Mouse (Mus musculus): Measurements from ENCODE around the gene Rfxank. TPM values are rescaled to one million over a fixed set of nuclear protein-coding genes. Genes with fewer than 3 reads are reported as not detected.

Rfxank gene
- polyA plus RNA-seq, 1 experiment from 2014 or later: 6.5 TPM

DNA sequence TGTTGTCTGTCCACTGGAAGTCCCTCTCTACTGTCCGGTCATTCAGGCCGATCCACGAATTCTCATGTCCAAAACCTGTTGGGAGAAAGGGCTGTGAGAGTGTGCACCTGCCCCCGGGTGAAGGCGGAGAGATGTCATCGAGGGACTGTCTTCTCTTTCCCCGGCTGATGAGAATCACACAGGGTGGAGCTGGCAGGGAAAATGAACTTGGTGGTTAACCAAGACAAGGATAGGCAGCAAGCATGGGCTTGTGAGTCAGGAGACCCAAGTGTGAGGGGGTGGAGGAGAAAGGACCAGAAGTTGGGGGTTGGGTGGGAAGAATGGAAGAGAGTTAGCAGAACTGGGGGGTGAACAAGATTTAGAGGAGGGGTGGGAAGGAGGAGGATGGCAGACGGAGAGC lies 38.7 kb downstream of the Rfxank start:
- peaks cover 19% of the 10 kb centered on the region; the same call in 1 of the 2 replicates for H3K27me3 ChIP-seq
- no peak for ATAC-seq (ENCODE audit: insufficient read depth)
- no peaks in the 10 kb centered on the region for H3K9me3 ChIP-seq (replicated peaks)
- H3K9ac ChIP-seq: no peak overlapping the region
- no peak overlapping the region for H3K4me2 ChIP-seq
- H3K36me3 ChIP-seq (replicated peaks): no peaks in the 10 kb centered on the region
- H3K4me1 ChIP-seq (replicated peaks): no peaks in the 10 kb centered on the region
- 62% methylated on average over 8 of the region's 8 CpGs for WGBS (ENCODE audit: insufficient replicate concordance)
- H3K27ac ChIP-seq (replicated peaks): no peak overlapping the region
- no peak overlapping the region for H3K4me3 ChIP-seq (replicated peaks)

DNA sequence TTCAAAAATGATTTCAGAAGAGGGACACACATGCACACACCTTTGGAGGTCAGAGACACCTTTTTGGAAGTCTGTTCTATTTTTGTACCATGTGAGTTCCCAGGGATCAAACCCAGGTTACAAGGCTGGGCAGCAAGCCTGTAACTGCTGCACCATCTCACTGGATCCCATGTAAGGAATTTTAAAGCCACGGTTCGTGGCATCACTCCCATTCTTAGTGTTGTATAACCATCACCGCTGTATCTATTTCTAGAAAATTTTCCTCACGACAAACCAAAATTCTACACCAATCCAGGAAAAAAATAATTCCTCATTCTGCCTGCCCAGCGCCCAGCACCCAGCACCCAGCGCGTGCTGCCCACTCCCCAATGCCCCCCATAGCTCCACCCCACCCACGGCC lies 39.7 kb downstream of the Rfxank start:
- no peak for ATAC-seq (ENCODE audit: insufficient read depth)
- H3K9me3 ChIP-seq (replicated peaks): no peaks in the 10 kb centered on the region
- H3K4me1 ChIP-seq (replicated peaks): no peaks in the 10 kb centered on the region
- 60% methylated on average over 8 of the region's 8 CpGs for WGBS (ENCODE audit: insufficient replicate concordance)
- H3K9ac ChIP-seq: no peak overlapping the region
- H3K27me3 ChIP-seq: peaks cover 18% of the 10 kb centered on the region; the same call in 1 of the 2 replicates
- no peaks in the 10 kb centered on the region for H3K36me3 ChIP-seq (replicated peaks)
- H3K27ac ChIP-seq (replicated peaks): no peak overlapping the region
- no peak overlapping the region for H3K4me3 ChIP-seq (replicated peaks)
- no peak overlapping the region for H3K4me2 ChIP-seq

DNA sequence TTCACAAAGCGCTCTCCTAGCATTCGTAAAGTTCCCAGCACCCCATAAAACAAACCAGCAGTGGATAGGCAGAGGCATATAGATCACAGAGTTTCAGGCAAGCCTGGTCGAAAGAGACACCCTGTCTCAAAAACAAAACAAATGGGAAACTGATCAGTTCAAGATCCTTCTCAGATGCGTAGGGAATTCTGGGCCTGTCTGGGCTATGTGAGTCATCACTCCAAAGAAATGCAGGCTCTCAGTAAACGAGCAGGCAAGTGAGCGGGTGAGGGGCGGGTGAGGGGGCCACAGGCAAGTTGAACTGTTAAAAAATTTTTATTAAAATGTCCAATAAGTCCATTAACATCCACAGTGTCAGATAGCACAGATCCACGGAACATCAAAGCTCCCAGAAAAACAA lies 46.2 kb downstream of the Rfxank start:
- Histone ChIP-seq H3K27ac (replicated peaks) (no peak overlapping the region), H3K36me3 (replicated peaks) (no peaks in the 10 kb centered on the region), H3K4me1 (replicated peaks) (peaks cover 5% of the 10 kb centered on the region; the same call in 1 of the 2 replicates), H3K9ac (no peak overlapping the region), H3K4me3 (replicated peaks) (no peak overlapping the region), H3K9me3 (replicated peaks) (no peaks in the 10 kb centered on the region), H3K27me3 (peaks cover 61% of the 10 kb centered on the region), H3K4me2 (no peak overlapping the region)
- 52% methylated on average over 8 of the region's 8 CpGs for WGBS (ENCODE audit: insufficient replicate concordance)
- no peak for ATAC-seq (ENCODE audit: insufficient read depth)

DNA sequence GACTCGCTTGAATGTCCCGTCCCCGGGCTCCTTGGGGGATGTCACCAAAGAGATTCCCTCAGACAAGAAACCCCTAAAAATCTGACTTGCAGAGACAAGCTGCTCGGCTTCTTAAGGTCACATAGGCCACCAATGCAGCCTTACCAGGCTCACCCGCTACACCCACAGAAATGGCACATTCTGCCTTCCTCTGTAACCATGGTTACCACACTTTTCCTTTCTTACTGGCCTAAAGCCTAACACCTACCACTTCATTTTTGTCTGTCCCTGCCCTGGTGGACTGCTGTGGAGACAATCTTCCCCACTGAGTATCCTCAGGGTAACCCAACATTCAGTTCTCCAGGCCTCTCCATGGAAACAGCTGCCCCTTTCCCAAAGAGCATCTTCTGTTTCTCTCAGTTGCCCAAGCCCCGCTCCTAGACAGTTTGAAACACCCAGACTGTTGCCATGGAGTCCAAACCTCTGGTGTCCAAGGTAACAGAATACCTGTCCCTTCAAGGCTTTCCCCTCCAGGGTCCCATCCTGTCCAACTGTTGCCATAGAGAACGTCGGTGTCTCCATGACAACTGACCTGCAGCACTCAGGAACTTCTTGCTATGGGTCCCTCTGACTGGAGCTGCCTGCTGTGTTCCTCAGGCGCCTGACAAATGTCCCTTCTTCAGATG lies 49.5 kb downstream of the Rfxank start:
- H3K9ac ChIP-seq: no peak overlapping the region
- no peak overlapping the region for H3K27ac ChIP-seq (replicated peaks)
- no peak overlapping the region for H3K4me2 ChIP-seq
- no peaks in the 10 kb centered on the region for H3K9me3 ChIP-seq (replicated peaks)
- 53% methylated on average over 9 of the region's 9 CpGs for WGBS (ENCODE audit: insufficient replicate concordance)
- H3K36me3 ChIP-seq (replicated peaks): no peaks in the 10 kb centered on the region
- no peak for ATAC-seq (ENCODE audit: insufficient read depth)
- H3K4me3 ChIP-seq (replicated peaks): no peak overlapping the region
- peaks cover 8% of the 10 kb centered on the region for H3K4me1 ChIP-seq (replicated peaks)
- H3K27me3 ChIP-seq: peaks cover 95% of the 10 kb centered on the region

DNA sequence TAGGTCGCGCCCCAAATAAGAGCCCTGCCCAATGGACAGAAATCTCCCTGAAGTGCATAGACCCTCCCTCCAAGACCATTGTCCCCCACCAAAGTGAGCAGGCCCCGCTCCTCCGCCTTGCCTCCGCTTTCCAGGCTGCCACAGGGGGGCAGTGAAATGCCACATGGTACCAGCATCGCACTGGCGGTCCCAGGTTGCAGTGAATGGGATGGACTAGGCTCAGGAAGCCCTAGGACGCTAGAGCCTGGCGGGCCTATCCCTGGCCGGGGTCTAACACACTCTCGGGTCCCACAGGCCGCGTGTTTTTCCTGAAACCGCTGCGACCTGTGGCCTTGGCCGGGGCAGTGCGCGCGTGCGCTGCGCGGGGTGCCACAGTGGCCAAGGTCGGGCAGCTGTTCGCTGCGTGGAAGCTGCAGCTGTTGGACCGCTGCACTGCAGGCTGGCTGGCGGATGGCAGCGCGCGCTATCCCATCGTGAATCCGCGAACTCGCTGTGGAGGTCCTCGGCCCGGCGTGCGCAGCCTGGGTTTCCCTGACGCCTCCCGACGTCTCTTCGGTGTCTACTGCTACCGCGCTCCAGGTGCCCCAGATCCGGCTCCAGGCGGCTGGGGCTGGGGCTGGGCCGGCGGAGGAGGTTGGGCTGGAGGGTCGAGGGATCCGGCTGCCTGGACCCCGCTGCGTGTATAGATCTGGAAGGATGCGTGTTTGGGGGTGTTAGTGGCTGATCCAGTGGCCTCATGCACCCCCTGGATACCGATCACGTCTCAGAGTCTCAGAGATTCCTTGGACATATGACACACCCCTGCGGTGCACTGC lies 50.9 kb downstream of the Rfxank start:
- Histone ChIP-seq H3K4me3 (replicated peaks) (no peak overlapping the region), H3K9ac (no peak overlapping the region), H3K27me3 (peaks cover 97% of the 10 kb centered on the region), H3K4me2 (peak overlapping the region; percentile 27; the same call in 1 of the 2 replicates), H3K4me1 (replicated peaks) (peaks cover 22% of the 10 kb centered on the region), H3K9me3 (replicated peaks) (no peaks in the 10 kb centered on the region), H3K27ac (replicated peaks) (no peak overlapping the region), H3K36me3 (replicated peaks) (no peaks in the 10 kb centered on the region)
- no peak for ATAC-seq (ENCODE audit: insufficient read depth)
- WGBS (ENCODE audit: insufficient replicate concordance): 6% methylated on average over 56 of the region's 56 CpGs

DNA sequence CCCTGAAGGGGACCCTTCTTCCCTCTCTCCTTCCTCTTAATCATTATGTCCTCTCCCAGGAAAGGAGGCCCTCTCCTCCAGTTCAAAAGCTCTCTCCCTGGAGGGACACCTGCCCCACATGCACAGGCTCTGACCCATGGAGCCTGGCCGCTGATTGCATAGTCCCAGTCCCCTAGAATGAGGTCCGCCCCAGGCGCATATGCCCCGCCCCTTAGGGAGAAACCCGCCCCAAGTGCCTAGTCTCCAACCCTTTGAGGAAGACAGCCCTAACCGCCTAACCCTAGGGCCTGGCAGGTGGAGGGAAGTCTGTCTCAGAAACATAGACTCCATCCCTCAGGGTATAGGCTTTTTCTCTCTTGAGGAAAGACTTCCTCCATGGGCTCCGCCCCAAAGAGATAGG lies 51.7 kb downstream of the Rfxank start:
- no peak for ATAC-seq (ENCODE audit: insufficient read depth)
- no peak overlapping the region for H3K9ac ChIP-seq
- no peak overlapping the region for H3K4me2 ChIP-seq
- H3K27me3 ChIP-seq: peaks cover 100% of the 10 kb centered on the region
- H3K4me1 ChIP-seq (replicated peaks): peaks cover 23% of the 10 kb centered on the region
- H3K9me3 ChIP-seq (replicated peaks): no peaks in the 10 kb centered on the region
- H3K27ac ChIP-seq (replicated peaks): no peak overlapping the region
- H3K4me3 ChIP-seq (replicated peaks): no peak overlapping the region
- H3K36me3 ChIP-seq (replicated peaks): no peaks in the 10 kb centered on the region
- 8% methylated on average over 7 of the region's 7 CpGs for WGBS (ENCODE audit: insufficient replicate concordance)

DNA sequence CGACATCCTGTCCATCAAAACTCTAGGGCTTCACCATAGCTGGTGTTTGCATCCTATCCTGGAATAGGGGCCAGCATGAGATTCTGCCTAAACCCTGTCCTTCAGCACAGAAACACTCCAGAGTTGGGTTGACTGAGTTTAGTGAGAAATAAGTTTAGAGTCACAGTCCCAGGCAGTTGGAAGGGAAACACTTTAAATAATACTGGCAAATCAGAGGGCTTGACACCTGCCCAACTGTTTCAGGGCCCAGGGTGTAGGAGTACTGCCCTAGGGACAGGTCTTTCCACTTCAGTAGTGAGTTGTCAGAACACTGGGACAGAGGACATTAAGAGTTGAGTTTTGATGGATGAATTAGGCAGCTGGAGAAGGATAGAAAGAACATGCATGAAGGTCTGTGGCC lies 52.8 kb downstream of the Rfxank start:
- peaks cover 23% of the 10 kb centered on the region for H3K4me1 ChIP-seq (replicated peaks)
- no peaks in the 10 kb centered on the region for H3K9me3 ChIP-seq (replicated peaks)
- no peak overlapping the region for H3K4me3 ChIP-seq (replicated peaks)
- ATAC-seq (ENCODE audit: insufficient read depth): no peak
- H3K9ac ChIP-seq: no peak overlapping the region
- no peak overlapping the region for H3K27ac ChIP-seq (replicated peaks)
- H3K4me2 ChIP-seq: no peak overlapping the region
- H3K27me3 ChIP-seq: peaks cover 100% of the 10 kb centered on the region
- WGBS (ENCODE audit: insufficient replicate concordance): 36% methylated on average over 1 of the region's 1 CpGs
- no peaks in the 10 kb centered on the region for H3K36me3 ChIP-seq (replicated peaks)

DNA sequence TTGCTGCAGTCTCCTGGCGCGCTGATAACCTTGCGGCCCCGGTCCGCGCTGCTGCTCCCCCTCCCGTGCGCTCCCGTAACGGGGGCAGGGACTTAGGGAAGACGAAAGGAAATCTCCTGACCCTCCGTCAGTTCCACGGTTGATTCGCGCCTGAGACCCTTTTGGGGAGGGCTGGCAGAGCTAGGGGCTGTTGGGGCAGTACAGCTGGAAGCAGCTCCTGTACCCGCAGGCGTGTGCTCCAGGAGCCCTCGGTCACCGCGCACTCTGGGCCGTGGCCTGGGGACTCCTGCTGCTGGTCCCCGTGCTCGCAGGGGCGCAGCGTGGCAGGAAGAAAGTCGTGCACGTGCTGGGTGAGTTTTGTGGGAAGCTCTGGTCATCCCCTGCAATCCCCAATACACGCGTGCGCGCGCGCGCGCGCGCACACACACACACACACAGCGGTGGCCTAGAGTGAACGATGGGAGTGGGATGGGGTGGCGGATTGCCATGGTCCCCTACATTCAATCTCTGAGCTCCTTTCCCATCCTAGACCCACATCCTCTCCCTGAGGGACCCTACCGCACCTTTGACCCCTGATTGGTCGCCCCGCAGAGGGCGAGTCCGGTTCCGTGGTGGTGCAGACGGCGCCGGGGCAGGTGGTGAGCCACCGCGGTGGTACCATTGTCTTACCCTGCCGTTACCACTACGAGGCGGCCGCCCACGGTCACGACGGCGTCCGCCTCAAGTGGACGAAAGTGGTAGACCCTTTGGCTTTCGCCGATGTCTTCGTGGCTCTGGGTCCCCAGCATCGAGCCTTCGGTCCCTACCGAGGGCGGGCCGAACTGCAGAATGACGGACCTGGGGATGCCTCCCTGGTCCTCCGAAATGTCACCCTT lies 54.5 kb downstream of the Rfxank start:
- WGBS (ENCODE audit: insufficient replicate concordance): 3% methylated on average over 71 of the region's 71 CpGs
- Histone ChIP-seq H3K9me3 (replicated peaks) (no peaks in the 10 kb centered on the region), H3K9ac (no peak overlapping the region), H3K27me3 (peaks cover 84% of the 10 kb centered on the region), H3K27ac (replicated peaks) (no peak overlapping the region), H3K4me2 (peak overlapping the region; percentile 62), H3K4me3 (replicated peaks) (peak overlapping the region; percentile 40), H3K4me1 (replicated peaks) (peaks cover 23% of the 10 kb centered on the region), H3K36me3 (replicated peaks) (no peaks in the 10 kb centered on the region)
- no peak for ATAC-seq (ENCODE audit: insufficient read depth)

DNA sequence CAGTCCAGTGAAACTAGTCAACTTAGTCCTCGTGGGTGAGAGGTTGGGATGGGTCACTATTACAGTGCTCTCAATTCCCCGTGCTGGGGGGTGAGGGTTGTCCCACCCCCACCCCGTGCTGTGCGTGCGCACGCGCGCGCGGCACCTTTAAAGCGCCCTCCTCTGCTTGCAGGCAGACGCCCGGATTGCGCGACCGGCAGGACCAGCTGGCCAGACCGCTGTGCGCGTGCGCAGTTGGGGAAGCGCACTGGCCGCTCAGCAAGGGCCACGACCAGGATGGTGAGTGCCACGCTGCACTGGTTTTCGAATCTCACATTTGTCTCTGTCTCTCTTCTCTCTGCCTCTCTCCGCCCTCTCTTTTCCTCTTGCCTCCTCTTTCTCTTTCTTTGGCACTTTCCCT lies 55.7 kb downstream of the Rfxank start, which contains the start of gene Hapln4:
Gene Hapln4, plus strand, starts transcription at position 173 of the 400 bp plus-strand sequence.
- WGBS (ENCODE audit: insufficient replicate concordance): 1% methylated on average over 26 of the region's 26 CpGs
- H3K4me1 ChIP-seq (replicated peaks): peaks cover 22% of the 10 kb centered on the region
- no peak within 1 kb of the TSS for H3K27ac ChIP-seq (replicated peaks)

DNA sequence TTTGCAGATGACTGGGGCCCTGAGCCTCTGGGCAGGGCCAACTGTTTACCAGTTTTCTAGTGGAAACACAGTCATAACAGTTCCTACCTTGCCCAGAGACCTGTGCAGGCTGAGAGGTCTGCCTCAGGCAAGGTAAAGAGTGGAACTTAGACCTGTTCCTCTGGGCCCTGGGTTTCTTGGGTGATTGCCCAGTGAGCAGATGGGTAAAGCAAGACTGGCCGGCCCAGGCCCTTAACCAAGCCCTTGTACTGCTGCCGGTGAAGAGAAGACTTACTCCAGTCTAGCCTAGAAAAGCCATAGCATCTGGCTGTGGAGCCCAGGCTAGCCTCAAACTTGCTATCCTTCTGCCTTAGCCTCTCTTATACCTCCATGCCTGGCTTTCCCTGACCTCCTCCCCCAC lies 57.0 kb downstream of the Rfxank start:
- ATAC-seq (ENCODE audit: insufficient read depth): no peak
- no peak overlapping the region for H3K9ac ChIP-seq
- no peaks in the 10 kb centered on the region for H3K9me3 ChIP-seq (replicated peaks)
- no peaks in the 10 kb centered on the region for H3K36me3 ChIP-seq (replicated peaks)
- H3K4me3 ChIP-seq (replicated peaks): no peak overlapping the region
- WGBS (ENCODE audit: insufficient replicate concordance): 73% methylated on average over 2 of the region's 2 CpGs
- H3K27me3 ChIP-seq: peaks cover 63% of the 10 kb centered on the region
- peaks cover 18% of the 10 kb centered on the region for H3K4me1 ChIP-seq (replicated peaks)
- no peak overlapping the region for H3K4me2 ChIP-seq
- H3K27ac ChIP-seq (replicated peaks): no peak overlapping the region

More for the DNA sequence above, 55.7 kb downstream of the Rfxank start, which contains the start of gene Hapln4:
- no peak for ATAC-seq (ENCODE audit: insufficient read depth)
- H3K4me2 ChIP-seq: peak within 1 kb of the TSS; percentile 62
- peak within 1 kb of the TSS; percentile 40 for H3K4me3 ChIP-seq (replicated peaks)
- H3K9me3 ChIP-seq (replicated peaks): no peaks in the 10 kb centered on the region
- H3K9ac ChIP-seq: no peak within 1 kb of the TSS
- peaks cover 76% of the 10 kb centered on the region for H3K27me3 ChIP-seq
- no peaks in the 10 kb centered on the region for H3K36me3 ChIP-seq (replicated peaks)
